In genomic region chr1:32309637-32310036, GRCm38 (mm10) we compare ENCODE assay signal across 23 mouse cellular contexts.
A peak's percentile ranks its signal among the peaks of the same experiment; 100 is the strongest.
DNase-seq lines count a peak whose midpoint lies in the region; ATAC-seq and TF ChIP-seq lines count a peak whose summit lies in the region.
"Had no signal": no experiment of that assay in that cellular context is flagged by ENCODE, and none has a peak within 500 bp of the region (broad histone marks: within the 10 kb centered on the region; RNA-seq: fewer than 3 reads in every experiment).

No protein-coding gene starts in this region.

- no peak overlapping the region for H3K9ac ChIP-seq in forebrain, embryonic 13.5 days
- H3K9ac ChIP-seq in forebrain, embryonic 11.5 days (ENCODE audit: low read length) = no peak overlapping the region
- H3K9ac ChIP-seq in hindbrain, embryonic 16.5 days (ENCODE audit: low read depth, low read length) = no peak overlapping the region
- H3K9ac ChIP-seq in midbrain, postnatal 0 days (replicated peaks; ENCODE audit: low read length, poor library complexity, severe bottlenecking) = no peak overlapping the region
- no peak overlapping the region for H3K9ac ChIP-seq in midbrain, embryonic 15.5 days
- H3K9ac ChIP-seq in forebrain, embryonic 16.5 days (replicated peaks; ENCODE audit: low read depth, low read length) = no peak overlapping the region
- H3K9ac ChIP-seq: embryonic facial prominence, embryonic 13.5 days; heart, embryonic 15.5 days; hindbrain, embryonic 15.5 days had no signal

- no peaks in the 10 kb centered on the region for H3K27me3 ChIP-seq in forebrain, embryonic 13.5 days
- no peaks in the 10 kb centered on the region for H3K27me3 ChIP-seq in forebrain, embryonic 11.5 days (ENCODE audit: control insufficient read depth, insufficient read depth, low read length)
- H3K27me3 ChIP-seq in hindbrain, embryonic 16.5 days (replicated peaks; ENCODE audit: control insufficient read depth, insufficient read depth, low read length) = no peaks in the 10 kb centered on the region
- H3K27me3 ChIP-seq in hindbrain, embryonic 10.5 days (ENCODE audit: insufficient read depth, poor library complexity, severe bottlenecking) = no peaks in the 10 kb centered on the region
- no peaks in the 10 kb centered on the region for H3K27me3 ChIP-seq in midbrain, postnatal 0 days (ENCODE audit: insufficient read depth, low read length)
- no peaks in the 10 kb centered on the region for H3K27me3 ChIP-seq in midbrain, embryonic 15.5 days (replicated peaks)
- H3K27me3 ChIP-seq in forebrain, embryonic 16.5 days (replicated peaks; ENCODE audit: control insufficient read depth, insufficient read depth, low read length) = no peaks in the 10 kb centered on the region
- H3K27me3 ChIP-seq: embryonic facial prominence, embryonic 13.5 days; heart, embryonic 15.5 days; hindbrain, embryonic 15.5 days had no signal

- no peaks in the 10 kb centered on the region for H3K36me3 ChIP-seq in forebrain, embryonic 13.5 days (ENCODE audit: poor library complexity, severe bottlenecking)
- no peaks in the 10 kb centered on the region for H3K36me3 ChIP-seq in forebrain, embryonic 11.5 days (ENCODE audit: control insufficient read depth, insufficient read depth, low read length)
- H3K36me3 ChIP-seq in hindbrain, embryonic 16.5 days (ENCODE audit: control insufficient read depth, insufficient read depth, low read length) = no peaks in the 10 kb centered on the region
- no peaks in the 10 kb centered on the region for H3K36me3 ChIP-seq in hindbrain, embryonic 10.5 days
- H3K36me3 ChIP-seq in midbrain, postnatal 0 days (ENCODE audit: insufficient read depth, low read length) = no peaks in the 10 kb centered on the region
- H3K36me3 ChIP-seq in midbrain, embryonic 15.5 days (replicated peaks) = no peaks in the 10 kb centered on the region
- no peaks in the 10 kb centered on the region for H3K36me3 ChIP-seq in forebrain, embryonic 16.5 days (ENCODE audit: control insufficient read depth, insufficient read depth)
- H3K36me3 ChIP-seq: embryonic facial prominence, embryonic 13.5 days; G1E; heart, embryonic 15.5 days; hindbrain, embryonic 15.5 days had no signal

- no peak overlapping the region for H3K4me2 ChIP-seq in forebrain, embryonic 13.5 days
- H3K4me2 ChIP-seq in forebrain, embryonic 11.5 days (ENCODE audit: low read depth, low read length, severe bottlenecking) = no peak overlapping the region
- H3K4me2 ChIP-seq in hindbrain, embryonic 16.5 days (ENCODE audit: low read length) = no peak overlapping the region
- no peak overlapping the region for H3K4me2 ChIP-seq in midbrain, postnatal 0 days (ENCODE audit: low read depth, low read length, poor library complexity, severe bottlenecking)
- H3K4me2 ChIP-seq in midbrain, embryonic 15.5 days = no peak overlapping the region
- H3K4me2 ChIP-seq in forebrain, embryonic 16.5 days (ENCODE audit: low read length) = no peak overlapping the region
- H3K4me2 ChIP-seq: embryonic facial prominence, embryonic 13.5 days; heart, embryonic 11.5 days; heart, embryonic 15.5 days; hindbrain, embryonic 15.5 days had no signal

- no peaks in the 10 kb centered on the region for H3K4me1 ChIP-seq in forebrain, embryonic 13.5 days
- H3K4me1 ChIP-seq in forebrain, embryonic 11.5 days (replicated peaks; ENCODE audit: control insufficient read depth, insufficient read depth, low read length) = no peaks in the 10 kb centered on the region
- H3K4me1 ChIP-seq in hindbrain, embryonic 16.5 days (ENCODE audit: control insufficient read depth, insufficient read depth, low read depth, low read length) = no peaks in the 10 kb centered on the region
- no peaks in the 10 kb centered on the region for H3K4me1 ChIP-seq in hindbrain, embryonic 10.5 days (replicated peaks)
- H3K4me1 ChIP-seq in midbrain, postnatal 0 days (ENCODE audit: insufficient read depth, low read length) = no peaks in the 10 kb centered on the region
- H3K4me1 ChIP-seq in midbrain, embryonic 15.5 days = no peaks in the 10 kb centered on the region
- H3K4me1 ChIP-seq in forebrain, embryonic 16.5 days (replicated peaks; ENCODE audit: control insufficient read depth, insufficient read depth, low read length) = peaks cover 2% of the 10 kb centered on the region
- H3K4me1 ChIP-seq: embryonic facial prominence, embryonic 13.5 days; heart, embryonic 15.5 days; hindbrain, embryonic 15.5 days had no signal

- H3K9me3 ChIP-seq in forebrain, embryonic 13.5 days (replicated peaks) = no peaks in the 10 kb centered on the region
- H3K9me3 ChIP-seq in forebrain, embryonic 11.5 days (ENCODE audit: control insufficient read depth, low read length) = no peaks in the 10 kb centered on the region
- H3K9me3 ChIP-seq in hindbrain, embryonic 16.5 days (ENCODE audit: control insufficient read depth, low read length) = no peaks in the 10 kb centered on the region
- no peaks in the 10 kb centered on the region for H3K9me3 ChIP-seq in hindbrain, embryonic 10.5 days
- H3K9me3 ChIP-seq in midbrain, postnatal 0 days (ENCODE audit: low read length) = no peaks in the 10 kb centered on the region
- no peaks in the 10 kb centered on the region for H3K9me3 ChIP-seq in midbrain, embryonic 15.5 days
- no peaks in the 10 kb centered on the region for H3K9me3 ChIP-seq in forebrain, embryonic 16.5 days (ENCODE audit: control insufficient read depth, low read length)
- H3K9me3 ChIP-seq: embryonic facial prominence, embryonic 13.5 days; G1E; heart, embryonic 15.5 days; hindbrain, embryonic 15.5 days had no signal

- no peak for TF ChIP-seq CTCF in midbrain, postnatal 0 days (IDR thresholded peaks at IDR 0.05)

- no peak overlapping the region for H3K4me3 ChIP-seq in forebrain, embryonic 13.5 days
- H3K4me3 ChIP-seq in forebrain, embryonic 11.5 days (ENCODE audit: low read depth, low read length) = no peak overlapping the region
- no peak overlapping the region for H3K4me3 ChIP-seq in hindbrain, embryonic 16.5 days (ENCODE audit: low read length)
- H3K4me3 ChIP-seq in hindbrain, embryonic 10.5 days = no peak overlapping the region
- H3K4me3 ChIP-seq in midbrain, postnatal 0 days (ENCODE audit: low read depth, low read length) = no peak overlapping the region
- H3K4me3 ChIP-seq in midbrain, embryonic 15.5 days = no peak overlapping the region
- no peak overlapping the region for H3K4me3 ChIP-seq in forebrain, embryonic 16.5 days (replicated peaks; ENCODE audit: low read length)
- H3K4me3 ChIP-seq: embryonic facial prominence, embryonic 13.5 days; heart, adult 2 months; heart, embryonic 15.5 days; hindbrain, embryonic 15.5 days had no signal

- DNase-seq in forebrain, embryonic 11.5 days (ENCODE audit: low spot score) = no peak
- no peak for DNase-seq in hindbrain, embryonic 10.5 days (ENCODE audit: low spot score)
- DNase-seq in midbrain, postnatal 0 days (ENCODE audit: low spot score) = peak; percentile 15
- DNase-seq in cerebellum, postnatal 14 days = no peak
- DNase-seq: adrenal gland, postnatal 10 days; B cell, adult 2 months; cerebellum, adult 11-12 months; cerebellum, adult 9-10 months; cerebellum, postnatal 36 days; gastrocnemius, postnatal 14 days; heart, adult 2 months; heart, postnatal 14 days; kidney, adult 11 months had no signal

- no peak overlapping the region for H3K27ac ChIP-seq in forebrain, embryonic 13.5 days
- H3K27ac ChIP-seq in forebrain, embryonic 11.5 days (ENCODE audit: low read depth, low read length) = no peak overlapping the region
- H3K27ac ChIP-seq in hindbrain, embryonic 16.5 days (ENCODE audit: low read depth, low read length) = no peak overlapping the region
- H3K27ac ChIP-seq in hindbrain, embryonic 10.5 days = no peak overlapping the region
- H3K27ac ChIP-seq in midbrain, postnatal 0 days (ENCODE audit: low read depth, low read length) = no peak overlapping the region
- H3K27ac ChIP-seq in midbrain, embryonic 15.5 days = no peak overlapping the region
- H3K27ac ChIP-seq in forebrain, embryonic 16.5 days (ENCODE audit: low read length) = no peak overlapping the region
- H3K27ac ChIP-seq: embryonic facial prominence, embryonic 13.5 days; heart, adult 2 months; heart, embryonic 15.5 days; hindbrain, embryonic 15.5 days had no signal

- ATAC-seq in forebrain, embryonic 13.5 days = peak; percentile 93
- ATAC-seq in forebrain, embryonic 11.5 days (replicated peaks; ENCODE audit: low FRiP score) = no peak
- ATAC-seq in hindbrain, embryonic 16.5 days = 0 out of 2 replicates have a peak, but pooled peaks have one; percentile 67
- ATAC-seq in midbrain, postnatal 0 days (ENCODE audit: low FRiP score) = no peak
- no peak for ATAC-seq in midbrain, embryonic 15.5 days (replicated peaks)
- ATAC-seq in forebrain, embryonic 16.5 days = peak; percentile 95
- ATAC-seq: CD4-positive, CD25-positive, alpha-beta regulatory T cell, adult 4 months had no signal

Comparison
In these comparisons a context has a peak if more than half of its experiments do, and no peak if none do; other contexts are left out.
1. ATAC-seq: peak in forebrain, embryonic 13.5 days (single experiment), hindbrain, embryonic 16.5 days (single experiment) and forebrain, embryonic 16.5 days (single experiment); none in forebrain, embryonic 11.5 days (single experiment), midbrain, postnatal 0 days (single experiment) and midbrain, embryonic 15.5 days (single experiment).